Mouse (Mus musculus) skeletal muscle tissue, adult 2 months (tissue): ENCODE results near the gene Fgf3.

ENCODE experiments used
- DNase-seq: peaks from one replicate; pipeline ENCODE4 v3.0.0-alpha.2; 2012; ENCODE audit warnings: low read depth, low spot score

The Fgf3 gene

DNA sequence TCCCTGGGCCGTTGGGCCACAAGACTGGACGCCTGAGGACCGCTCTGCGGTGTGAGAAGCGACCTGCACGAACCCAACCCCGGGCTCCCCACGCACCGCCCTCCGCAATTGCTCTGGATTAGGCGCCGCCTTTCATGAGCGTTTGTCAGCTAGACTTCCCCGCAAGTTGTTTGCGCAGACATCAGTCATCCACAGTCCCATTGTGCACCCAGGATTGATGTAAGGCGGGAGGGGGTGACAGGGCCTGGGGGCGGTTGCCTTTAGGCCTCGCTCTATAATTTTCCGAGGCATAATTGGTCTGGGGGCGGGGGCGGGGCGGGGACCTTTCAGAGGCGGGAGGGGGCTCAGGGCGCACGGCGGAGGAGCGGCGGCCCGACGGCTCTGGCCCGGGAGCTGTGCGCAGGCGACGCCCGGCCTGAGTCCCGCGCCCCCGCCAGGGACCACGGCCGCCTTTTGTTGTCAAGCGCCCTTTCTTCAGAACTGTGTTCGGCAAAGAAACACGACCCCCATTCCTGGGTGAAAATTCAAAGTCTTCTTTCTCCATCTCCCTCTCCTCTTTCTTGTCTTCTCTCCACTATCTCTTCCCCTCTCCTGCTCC is at the start of gene Fgf3:
Gene Fgf3 (plus strand): TSS at position 193 of the 598 bp plus-strand sequence.
- no peak for DNase-seq

DNA sequence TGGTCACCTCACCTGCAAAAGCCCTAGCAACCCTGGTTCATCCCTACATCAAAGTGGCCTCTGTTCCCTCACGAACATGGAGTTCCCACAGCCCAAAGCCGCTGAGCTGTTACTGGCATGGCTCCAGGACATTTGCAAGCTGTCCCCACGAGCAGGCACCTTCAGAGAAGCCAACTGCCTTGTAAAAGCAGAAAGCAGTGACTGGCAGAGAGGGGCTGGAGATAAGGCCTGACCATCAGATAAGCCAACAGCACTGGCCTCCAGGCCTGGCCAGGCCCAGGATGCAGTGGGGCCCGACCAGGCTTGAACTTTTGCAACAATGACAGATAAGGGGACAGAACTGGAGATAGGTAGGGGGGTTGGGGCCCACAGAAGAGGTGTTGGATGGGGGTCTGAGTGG is 49.3 kb upstream of the Fgf3 start:
- peak; percentile 13 for DNase-seq

DNA sequence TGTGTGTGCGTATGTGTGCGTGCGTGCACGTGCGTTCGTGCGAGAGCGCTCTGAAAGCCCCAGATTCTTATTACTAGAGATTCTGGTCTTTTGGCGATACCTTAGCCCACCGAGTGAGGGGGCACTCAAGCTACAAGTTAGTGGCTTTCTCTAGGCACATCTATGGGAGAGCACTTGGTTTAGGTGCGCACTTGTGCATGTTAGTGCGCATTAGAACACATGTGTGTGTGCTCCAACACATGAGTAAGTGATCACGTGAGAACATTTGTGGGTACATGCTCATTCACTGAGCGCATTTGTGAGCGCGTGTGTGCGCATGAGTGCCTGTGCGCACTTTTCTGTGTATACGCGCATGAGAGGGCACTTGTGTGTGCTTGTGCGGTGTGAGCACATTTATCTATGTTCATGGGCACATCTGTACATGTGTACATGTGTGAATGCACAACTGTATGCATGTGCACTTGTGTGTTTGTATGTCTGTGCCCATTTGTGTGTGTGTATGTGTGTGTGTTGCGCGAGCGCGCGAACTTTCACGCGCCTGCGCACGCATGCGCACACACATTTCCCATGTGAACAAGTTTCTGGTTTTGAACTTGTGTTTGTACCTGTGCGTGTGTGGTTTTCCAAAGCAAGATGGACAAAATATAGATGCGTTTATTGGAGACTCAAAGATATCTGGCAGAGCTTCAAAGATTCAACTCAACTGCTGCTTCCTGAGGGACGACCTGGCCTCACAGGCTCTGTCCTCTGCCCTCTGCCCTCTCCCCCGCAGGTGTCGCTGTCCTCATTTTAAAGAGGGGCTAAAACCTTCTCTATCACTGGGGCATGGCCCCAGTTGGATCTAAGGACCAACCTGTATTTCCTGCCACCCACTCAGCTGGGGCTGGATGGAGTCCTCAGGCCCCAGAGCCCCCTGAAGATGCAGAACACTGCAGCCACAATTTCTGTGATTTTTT is 48.0 kb upstream of the Fgf3 start:
- DNase-seq, result no peak

DNA sequence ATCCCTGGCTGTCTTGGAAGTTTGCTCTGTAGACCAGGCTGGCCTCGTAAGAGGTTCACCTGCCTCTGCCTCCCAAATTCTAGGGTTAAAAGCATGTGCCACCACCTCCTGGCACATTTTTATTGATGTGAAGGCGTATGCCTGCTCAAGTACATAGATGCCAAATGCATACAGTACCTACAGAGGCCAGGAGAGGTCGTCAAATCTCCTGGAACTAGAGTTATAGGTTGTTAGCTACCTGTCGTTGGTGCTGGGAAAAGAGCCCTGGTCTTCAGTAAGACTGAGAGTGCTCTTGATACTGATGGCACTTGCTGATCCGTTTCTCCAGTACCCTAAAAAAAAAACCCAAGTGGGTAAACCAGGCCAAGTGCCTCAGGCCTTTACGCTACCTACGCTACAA is 46.5 kb upstream of the Fgf3 start:
- DNase-seq, result no peak

DNA sequence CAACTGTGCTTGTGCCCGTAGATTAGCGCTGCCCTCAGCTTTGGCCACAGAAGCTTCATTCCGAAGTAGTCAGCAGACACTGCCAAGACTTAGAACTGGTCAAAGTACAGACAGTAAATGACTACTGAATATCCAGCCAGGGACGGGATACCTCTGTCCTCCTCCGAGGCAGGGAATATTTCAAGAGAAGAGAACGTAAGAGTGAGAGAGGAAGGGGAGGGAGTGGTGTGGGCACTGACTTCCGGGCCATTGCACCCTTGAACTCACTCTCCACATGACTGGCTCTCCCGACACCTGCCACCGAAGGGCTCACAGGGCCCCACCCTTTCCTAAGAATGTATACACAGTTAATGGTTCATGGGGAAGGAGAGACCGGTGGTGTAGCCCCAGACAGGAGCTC is 44.6 kb upstream of the Fgf3 start:
- no peak for DNase-seq

DNA sequence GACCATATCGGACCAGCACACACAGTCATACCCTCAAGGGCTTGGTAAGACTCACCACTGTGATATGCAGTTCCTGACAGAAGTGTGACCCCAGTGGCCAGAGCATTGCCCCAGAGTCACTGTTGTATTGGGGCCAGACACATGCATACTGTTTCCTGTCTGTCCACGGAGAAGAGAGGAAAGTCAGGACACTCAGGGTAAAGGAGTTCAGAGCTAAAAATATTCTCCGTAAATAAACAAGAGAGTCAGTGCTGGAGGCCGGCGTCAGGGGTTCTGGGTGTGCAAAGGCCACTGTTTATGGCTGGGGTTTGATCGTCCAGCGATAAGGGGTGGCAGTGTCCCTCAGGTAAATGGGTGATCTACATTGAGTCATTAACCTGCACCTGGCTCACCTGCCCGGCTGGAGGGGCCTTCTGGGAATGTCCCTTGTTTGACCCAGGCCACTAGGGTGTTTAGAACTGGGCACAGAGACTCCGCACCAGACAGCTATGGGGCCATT is 41.9 kb upstream of the Fgf3 start:
- DNase-seq, result no peak

DNA sequence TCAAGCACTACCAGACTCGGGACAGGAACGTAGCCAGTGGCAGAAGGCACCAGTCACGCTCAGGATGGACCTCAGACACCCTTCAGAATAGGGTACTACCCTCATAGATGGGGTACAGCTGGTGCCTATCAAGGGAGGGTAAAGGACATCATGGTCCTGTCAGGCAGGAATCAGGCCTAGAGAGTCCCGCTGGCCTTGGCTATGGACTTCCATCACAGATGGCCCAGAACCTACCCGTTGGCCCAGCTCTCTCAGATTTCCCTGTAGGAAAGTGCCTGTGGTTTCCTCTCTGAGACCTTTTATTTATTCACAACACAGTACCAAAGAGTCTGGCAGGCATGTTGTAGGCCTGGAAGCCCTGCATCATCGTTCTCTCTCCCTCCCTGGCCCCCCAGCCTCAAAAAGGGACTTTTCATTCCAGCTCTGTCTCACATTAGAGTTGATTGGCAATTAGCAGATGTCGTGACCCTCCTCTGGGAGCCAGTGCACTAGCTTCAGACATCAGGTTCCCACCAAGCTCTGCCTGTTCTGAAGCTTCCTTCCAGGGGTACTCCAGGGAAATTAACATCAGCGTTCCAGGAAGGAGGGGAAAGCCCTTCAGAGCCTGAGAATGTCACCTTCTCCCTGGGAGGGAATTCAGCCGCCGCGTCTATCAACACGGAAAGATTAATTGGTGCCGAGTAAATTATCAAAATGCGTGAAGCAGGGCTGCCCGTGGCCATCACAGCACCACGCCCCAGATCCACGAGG is 40.7 kb upstream of the Fgf3 start:
- DNase-seq, result no peak

DNA sequence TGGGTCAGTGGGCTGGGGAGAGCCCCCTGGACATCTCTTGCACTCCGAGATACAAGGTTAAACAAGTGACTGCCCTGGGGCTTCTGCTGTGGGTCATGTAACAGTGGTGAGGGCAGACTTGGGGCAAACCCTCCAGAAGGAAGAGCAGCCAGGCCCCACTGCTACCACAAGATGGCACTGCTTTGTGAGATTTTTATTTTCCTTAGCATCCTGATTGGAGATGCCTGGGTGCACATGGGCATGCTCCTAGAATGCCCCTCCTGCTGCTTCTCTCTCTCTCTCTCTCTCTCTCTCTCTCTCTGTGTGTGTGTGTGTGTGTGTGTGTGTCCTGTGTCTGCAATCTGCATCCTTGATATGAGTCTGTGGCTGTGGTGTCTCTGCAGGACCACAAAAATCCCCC is 39.4 kb upstream of the Fgf3 start:
- no peak for DNase-seq

DNA sequence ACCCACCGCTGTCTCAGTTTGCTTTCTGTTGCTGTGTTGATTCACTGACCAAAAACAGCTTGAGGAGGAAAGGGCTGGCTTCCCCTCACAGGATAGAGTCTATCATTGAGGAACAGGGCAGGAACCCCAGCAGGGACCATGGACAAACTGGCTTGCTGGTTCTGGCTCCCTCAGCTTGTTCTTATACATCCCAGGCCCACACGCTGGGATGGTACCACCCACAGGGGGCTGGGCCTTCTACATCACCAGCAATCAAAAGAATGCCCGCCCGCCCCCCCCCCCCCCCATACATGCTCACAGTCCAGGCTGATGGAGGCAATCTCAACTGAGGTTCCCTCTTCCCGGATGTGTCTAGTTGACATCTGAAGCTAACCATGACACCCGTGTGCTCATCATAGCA is 30.8 kb upstream of the Fgf3 start:
- DNase-seq, result no peak

DNA sequence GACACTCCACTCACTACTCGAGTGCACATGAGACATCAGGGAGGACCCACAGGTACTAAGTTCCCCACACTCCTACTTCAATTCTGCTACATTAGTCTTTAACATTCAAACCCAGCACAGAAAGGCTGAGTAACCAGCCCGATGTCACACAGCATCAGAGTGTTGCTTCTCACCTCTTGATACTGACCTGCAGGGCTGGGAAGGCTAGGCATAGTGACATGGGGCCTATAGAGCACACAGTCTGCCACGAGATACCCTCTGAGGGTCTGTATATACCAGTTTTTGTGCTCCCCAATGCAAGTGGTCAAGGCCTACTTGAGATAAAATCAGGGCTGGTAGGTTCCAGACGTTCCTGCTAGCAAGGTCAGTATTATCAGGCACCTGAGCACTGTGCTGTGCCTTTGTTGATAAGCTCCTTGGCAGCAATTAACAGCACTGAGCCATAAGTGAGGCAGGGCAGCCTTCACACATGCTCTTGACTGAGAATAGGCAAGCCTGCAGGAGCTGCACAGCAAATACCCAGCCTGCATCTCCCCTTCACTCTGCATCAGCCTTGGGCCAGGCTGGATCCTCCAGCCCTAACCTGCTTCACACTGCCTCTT is 29.8 kb upstream of the Fgf3 start:
- DNase-seq, result no peak

DNA sequence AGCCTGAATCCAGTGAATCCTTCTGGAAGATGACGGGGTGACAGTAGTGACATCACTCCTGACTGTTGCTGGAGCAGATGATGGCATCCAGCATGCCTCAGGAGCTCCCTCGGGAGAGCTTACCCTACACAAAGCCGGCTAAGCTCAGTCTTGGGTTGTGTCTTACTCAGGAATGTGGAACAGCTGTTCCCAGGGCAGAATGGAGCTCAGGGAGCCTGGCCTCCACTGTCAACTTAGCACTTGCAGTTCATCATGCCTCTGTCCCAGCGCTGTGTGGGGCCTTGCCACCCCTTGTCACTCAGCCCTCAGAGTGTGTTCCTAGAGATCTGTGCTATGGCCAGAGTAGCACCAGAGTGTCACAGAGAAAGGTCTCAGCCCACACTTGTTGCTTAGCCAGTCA is 26.4 kb upstream of the Fgf3 start:
- DNase-seq, result no peak

DNA sequence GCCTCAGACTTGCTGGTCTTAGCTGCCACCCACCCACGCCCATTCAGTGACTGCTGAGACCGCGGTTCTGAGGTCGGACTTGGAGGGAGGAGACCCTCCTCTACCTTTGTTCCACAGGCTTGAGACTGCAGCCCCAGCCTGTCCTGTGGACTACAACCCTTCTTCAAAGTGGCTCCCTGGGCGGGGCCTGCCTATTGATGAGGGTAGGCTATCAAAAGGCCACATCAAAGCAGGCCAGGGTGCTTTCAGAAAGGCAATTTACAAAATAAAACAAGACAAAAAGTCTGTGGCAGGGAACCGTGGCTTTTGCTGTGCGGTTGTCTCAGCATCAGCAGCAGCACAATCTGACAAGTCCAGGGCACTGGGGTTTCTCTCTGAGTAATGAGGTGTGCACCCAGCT is 16.0 kb upstream of the Fgf3 start:
- DNase-seq, result no peak

DNA sequence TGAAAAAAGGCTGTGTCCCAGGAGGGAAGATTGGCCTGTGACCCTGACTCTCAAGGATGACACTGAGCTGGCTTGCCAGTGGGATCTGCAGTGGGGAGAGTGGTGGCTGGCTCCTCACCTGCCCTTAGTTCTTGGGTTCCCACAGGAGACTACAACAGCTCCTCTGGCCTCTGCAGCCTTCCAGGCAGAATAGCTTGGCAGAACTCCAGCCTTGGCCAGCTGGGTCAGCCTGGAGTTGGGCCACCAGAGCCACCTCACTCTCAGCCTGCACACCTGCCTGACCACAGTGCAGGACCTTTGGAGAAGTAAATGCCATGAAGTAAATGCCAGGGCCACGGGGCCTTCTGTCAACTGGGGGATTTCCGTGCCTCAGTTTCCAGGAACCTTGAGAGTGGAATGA is 13.9 kb upstream of the Fgf3 start:
- DNase-seq, result no peak

DNA sequence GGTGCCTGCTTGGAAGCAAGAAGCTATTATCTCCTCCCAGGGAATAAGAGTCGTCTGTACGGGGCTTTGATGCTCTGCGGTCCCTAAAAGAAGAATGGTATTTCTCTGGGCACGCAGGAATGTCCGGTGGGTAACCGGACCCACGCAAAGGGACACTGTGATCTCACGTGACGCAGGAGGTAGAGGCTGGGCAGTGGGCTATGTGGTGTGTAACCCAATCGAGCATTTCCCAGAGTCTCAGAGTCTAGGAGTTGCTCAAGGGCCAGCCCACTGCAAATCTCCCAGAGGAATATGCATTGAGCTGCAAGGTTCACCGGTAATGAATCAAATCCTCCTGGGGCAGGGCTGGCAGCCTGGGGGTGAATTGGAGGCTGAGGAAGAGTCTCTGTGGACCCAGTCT is 9.5 kb upstream of the Fgf3 start:
- no peak for DNase-seq

DNA sequence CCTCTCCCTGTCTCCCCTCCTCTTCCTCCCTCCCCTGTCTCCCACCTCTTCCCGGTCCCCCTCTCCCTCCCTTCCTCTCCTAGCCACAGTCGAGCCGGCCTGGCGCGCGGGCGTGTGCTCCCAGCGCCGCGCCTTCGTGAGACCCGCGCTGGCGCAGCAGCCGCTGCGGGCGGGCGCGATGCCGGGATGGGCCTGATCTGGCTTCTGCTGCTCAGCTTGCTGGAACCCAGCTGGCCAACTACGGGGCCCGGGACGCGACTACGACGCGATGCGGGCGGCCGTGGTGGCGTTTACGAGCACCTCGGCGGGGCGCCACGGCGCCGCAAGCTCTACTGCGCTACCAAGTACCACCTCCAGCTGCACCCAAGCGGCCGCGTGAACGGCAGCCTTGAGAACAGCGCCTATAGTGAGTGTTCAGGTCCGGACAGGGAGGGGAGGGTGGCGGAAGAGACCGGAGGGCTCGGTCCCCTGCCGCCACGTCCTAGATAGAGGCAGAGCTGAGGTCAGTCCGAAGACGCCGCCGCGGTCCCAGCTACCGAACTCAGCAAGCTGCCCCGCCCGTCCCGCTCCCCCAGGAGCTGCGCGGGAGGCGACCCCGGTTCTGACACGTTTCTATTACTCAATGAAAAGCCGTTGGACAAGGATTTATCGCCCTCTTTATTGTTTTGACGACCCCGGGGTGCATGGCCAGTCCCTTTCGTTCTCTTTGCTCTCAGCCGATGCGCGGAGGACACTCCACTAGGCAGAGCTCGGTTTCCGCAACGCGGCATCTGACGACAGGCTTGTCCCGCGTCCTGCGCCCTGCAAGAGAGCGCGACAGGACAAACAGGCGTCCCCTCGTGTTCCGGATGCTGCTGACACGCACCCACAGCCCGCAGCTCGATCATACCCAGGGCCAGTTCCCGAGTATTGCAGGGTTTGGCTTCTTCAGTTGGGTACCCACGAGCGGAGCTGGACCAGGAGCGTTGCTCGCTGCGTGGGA is 930 bp downstream of the Fgf3 start:
- DNase-seq, result no peak

DNA sequence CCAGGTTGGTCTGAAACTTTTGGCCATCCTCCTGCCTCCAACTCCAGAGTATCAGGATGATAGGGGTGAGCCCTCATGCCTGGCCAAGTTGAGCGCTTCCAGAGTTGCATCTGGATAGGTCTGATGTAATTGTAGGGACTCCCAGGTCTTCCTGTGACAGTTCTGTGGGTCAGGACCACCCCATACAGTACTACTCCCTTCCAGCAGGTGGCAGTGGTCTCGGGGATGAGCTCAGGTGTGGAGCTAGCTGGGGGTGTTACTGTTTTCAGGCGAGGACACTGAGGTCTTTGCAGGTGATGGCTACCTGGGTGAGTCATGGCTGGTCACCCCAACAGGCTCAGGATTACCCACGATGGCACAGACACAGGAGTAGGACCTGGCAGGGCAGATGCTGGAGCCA is 8.3 kb downstream of the Fgf3 start:
- DNase-seq, result peak; percentile 3

DNA sequence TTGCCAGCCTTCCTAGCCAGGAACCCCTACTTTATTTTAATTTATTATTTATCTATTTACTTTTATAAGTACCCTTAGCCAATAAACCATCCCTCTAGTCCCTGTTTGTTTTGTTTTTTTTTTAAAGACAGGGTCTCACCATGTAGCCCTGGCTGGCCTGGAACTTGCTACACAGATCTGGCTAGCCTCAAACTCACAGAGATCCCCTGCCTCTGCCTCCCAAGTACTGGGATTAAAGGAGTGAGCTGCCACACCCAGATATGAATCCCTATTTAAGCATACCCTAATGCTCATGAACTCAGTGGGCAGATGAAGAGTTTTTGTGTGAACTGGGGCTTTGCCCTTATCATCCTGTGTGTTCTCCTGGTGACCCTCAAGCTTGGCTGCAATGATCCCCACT is 9.2 kb downstream of the Fgf3 start, which contains the start of gene Fgf4:
Gene Fgf4 (plus strand): TSS at position 301 of the 400 bp plus-strand sequence.
- no peak for DNase-seq

DNA sequence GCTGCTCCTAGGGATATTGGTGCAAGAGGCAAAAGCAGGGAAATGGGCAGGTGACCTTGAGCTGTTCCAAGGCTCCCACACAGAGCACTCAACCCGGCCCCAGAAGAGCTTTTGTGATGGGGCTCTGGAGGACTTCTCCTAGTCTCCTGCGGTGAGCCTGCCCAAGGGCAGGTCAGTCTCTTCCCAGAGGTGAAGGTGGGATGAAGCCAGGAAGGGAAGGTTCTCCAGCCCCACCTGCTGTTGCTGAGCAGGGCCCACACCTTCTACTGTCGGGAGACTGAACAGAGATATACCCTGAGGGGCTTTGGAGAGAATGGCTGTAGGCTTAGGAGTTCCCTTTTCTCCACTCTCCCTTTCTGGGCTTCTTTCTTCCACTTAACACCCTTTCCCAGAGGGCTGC is 13.4 kb downstream of the Fgf3 start:
- DNase-seq, result no peak

DNA sequence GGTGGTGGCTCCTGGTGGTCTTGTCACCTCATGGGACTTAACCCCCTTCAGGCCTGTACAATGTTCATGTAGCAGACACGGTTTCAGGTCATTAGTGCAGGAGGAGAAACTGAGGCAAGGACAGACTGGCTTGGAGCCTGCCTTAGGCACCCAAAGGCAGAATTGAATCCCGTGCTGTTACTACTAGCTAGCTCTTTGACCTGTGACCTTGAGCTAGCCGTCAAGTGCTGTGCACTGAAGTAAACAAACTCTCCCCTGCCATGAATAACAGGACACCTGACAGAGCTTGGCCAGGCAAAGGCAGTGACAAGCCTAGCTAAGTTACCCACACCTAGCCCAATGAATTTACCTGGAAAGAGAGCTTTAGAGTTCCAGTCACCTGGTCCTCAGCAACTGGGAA is 17.1 kb downstream of the Fgf3 start:
- no peak for DNase-seq

DNA sequence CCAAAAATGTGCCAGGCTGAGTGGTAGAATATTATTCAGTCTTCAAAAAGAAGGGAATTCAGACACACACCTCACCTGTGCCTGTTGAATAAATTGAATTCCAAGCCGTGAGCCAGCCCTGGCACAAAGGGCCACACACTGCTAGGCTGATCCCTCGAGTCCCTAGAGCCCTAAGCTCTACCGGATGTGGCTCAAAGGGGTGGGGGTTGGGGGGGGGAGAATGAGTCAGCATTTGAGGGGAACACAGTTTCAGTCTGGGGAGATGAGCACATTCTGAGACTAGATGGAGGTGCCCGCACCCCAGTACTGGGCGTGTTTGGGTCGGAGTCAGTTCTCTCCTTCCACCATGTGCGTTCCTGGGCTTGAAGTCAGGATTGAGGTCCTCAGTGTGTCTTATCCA is 19.3 kb downstream of the Fgf3 start:
- no peak for DNase-seq
